Mouse (Mus musculus) layer of hippocampus, adult 2 months (tissue): Measurements from ENCODE around the gene Erich6b. TPM values are rescaled to one million over a fixed set of nuclear protein-coding genes. Genes with fewer than 3 reads are reported as not detected.

Experiments used
- DNase-seq, 2 experiments: peaks; one replicate each; pipeline ENCODE4 v3.0.0; 2022; ENCODE audit warnings: low spot score in 2 of 2
- H3K27ac ChIP-seq: fragments of 200-600 bp; 2 replicates; pipeline ENCODE4 v1.8.1; 2022
- H3K4me3 ChIP-seq: fragments of 200-600 bp; 2 replicates; pipeline ENCODE4 v1.8.1; 2022; ENCODE audit warnings: mild to moderate bottlenecking
- CTCF ChIP-seq: fragments of 200-600 bp; conservative IDR thresholded peaks from 2 replicates; pipeline ENCODE4 v1.8.1; 2022; ENCODE audit warnings: antibody characterized with exemption, mild to moderate bottlenecking, moderate library complexity
- long read RNA-seq, 2 experiments: library from polyadenylated mRNA; stranded (forward); transcript quantifications; one replicate each; pipeline ENCODE4 v2.0.0; 2021; ENCODE audit warnings: borderline mapping rate in 2 of 2
- total RNA-seq, 2 experiments: library from RNA; stranded (reverse); gene quantifications; 2 replicates each; pipeline ENCODE4 v1.2.3; 2021

Gene Erich6b
- total RNA-seq: not detected
- long read RNA-seq, experiment 1: 0 reads
- long read RNA-seq, experiment 2: 0 reads

DNA sequence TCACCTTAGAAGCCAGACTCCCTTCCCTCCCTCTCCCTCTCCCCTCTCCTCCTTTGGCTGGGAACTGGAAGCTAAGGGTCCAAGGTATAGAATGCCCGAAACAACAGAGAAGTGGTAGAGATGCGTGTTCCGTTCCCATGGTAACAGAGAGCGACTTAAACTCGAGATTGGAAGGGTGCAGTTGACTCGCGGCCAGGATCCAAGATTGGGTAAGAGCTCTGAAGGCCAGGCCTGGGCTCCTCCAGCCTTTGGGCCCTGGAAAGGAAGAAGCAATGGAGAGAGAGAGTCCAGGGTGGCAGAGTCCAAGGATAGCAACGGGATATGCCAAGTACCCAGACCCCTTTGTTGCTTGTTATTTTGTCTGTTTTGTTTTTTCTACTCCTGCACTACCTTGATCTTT is at the start of gene Erich6b:
TSS of gene Erich6b (plus strand) at position 180 of the 400 bp plus-strand sequence.
- H3K27ac ChIP-seq: no peak within 1 kb of the TSS
- TF ChIP-seq CTCF: no peak
- no peak for DNase-seq
- no peak within 1 kb of the TSS for H3K4me3 ChIP-seq

DNA sequence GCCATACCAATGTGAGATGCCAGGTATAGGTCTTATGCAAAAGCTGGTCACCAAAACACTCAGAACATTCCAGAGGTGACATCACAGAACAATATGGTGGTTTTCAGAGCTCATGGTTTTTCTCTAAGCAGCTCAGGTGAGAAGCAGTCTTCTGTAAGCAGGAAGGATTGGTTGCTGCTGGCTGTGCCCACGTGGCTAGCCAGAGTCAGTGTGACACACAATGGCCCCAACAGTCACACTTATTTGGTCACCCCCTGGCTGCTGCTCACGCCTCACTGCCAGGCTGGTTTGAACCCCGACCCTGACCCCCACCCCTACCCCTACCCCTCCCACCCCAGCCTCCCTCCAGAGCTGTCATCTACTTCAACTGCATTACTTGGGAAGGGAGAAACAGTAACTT is 49.1 kb upstream of the Erich6b start, which contains the start of gene Spert:
TSS of gene Spert (minus strand) at position 139 of the 400 bp plus-strand sequence.
- DNase-seq: no peak
- Histone ChIP-seq H3K4me3 (no peak within 1 kb of the TSS), H3K27ac (no peak within 1 kb of the TSS)
- TF ChIP-seq CTCF: no peak

DNA sequence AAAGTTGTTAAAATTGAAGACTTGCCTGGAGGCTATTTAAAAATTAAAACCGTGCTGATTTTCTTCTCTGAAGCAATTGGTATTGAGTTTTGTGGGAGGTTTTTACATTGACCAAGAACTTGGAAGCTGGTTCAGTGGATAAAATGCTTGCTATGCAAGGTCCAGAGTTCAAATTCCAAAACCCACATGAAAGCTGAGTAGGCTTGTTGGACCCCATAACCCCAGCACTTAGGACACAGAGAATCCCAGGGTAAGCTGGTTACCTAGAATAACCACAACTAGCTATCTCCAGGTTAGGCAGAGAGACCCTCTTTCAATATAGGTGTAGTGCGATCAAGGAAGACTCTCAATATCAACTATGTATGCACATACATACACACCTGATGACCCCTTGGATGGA is 32.9 kb upstream of the Erich6b start:
- H3K27ac ChIP-seq: no peak overlapping the region
- no peak for DNase-seq
- no peak overlapping the region for H3K4me3 ChIP-seq
- TF ChIP-seq CTCF: no peak

DNA sequence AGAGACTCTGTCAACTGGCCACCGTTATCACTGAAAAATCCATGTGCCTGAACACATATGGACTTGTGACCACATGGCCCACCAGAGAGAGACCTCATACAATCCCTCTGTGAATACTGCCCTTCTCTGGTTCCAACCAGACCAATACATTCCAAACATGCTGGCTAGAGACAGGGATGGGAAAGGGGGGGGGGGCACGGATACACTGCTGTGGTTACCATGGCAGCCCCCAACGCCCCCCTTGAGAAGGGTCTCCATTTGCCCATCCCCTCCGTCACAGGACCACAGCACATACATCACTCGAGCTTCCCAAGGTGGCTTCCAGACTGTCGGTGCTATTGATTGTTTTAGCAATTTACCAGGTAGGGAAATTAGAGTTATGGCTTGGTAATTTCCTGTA is 25.7 kb upstream of the Erich6b start:
- Histone ChIP-seq H3K27ac (no peak overlapping the region), H3K4me3 (no peak overlapping the region)
- no peak for DNase-seq
- no peak for TF ChIP-seq CTCF

DNA sequence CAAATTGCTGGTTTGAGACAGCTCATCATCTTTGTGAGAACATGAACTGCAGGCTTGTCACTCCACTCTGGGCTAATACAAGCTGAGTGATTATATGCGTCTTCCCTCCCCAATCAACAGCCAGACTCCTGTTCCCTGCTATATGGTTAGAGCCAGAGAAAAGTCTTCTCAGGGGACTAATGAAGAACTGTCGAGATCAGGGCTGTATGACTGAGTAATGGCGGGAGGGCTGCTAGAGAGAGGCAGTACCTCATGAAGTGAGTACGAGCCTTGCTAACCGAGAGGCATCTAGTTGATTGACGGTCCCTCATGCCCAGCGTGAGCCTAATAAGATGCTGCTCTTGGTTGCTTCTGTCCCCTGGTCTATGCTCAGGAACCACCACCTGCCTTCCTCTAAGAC is 19.1 kb upstream of the Erich6b start:
- no peak overlapping the region for H3K4me3 ChIP-seq
- H3K27ac ChIP-seq: no peak overlapping the region
- no peak for TF ChIP-seq CTCF
- DNase-seq: no peak

DNA sequence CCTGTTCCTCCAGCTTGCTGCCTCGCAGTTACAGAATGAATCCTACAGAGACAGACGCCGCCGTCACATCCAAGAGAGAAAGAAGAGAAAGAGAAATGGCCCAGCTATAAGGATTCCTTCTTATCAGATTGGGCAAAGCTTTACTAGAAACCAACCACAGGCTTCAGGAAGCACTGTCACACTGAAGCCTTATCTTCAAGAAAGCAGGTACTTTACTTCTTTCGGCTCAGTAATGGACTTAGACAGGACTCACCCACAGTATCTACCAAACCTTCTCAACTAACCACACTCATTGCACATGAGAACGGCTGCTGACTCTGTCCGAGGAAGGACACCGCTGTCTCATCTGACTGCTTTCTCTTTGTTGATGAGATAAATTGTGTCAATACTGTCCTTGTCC is 13.2 kb upstream of the Erich6b start:
- TF ChIP-seq CTCF: no peak
- H3K4me3 ChIP-seq: no peak overlapping the region
- H3K27ac ChIP-seq: no peak overlapping the region
- no peak for DNase-seq

DNA sequence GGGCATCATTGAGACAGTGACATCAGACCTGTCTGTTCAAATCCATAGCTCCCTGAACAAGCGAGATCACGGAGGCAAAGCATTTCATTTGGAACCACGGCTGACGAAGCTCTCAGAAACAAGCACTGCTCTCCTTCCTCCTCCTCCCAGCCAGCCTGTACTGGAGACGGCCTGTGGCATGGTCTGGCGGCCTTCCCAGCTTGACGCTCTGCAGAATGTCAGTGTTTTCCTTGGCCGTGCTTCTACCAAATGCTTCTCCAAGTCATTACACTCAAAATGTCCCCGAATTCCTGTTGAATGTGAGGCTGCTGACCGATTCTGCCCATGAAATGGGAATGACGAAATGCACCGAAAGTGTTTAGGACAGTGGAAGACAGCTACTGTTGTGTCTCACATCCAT is 6.7 kb upstream of the Erich6b start:
- no peak overlapping the region for H3K27ac ChIP-seq
- DNase-seq: peak in 1 of 2 experiments; percentile 32
- H3K4me3 ChIP-seq: no peak overlapping the region
- TF ChIP-seq CTCF: no peak

DNA sequence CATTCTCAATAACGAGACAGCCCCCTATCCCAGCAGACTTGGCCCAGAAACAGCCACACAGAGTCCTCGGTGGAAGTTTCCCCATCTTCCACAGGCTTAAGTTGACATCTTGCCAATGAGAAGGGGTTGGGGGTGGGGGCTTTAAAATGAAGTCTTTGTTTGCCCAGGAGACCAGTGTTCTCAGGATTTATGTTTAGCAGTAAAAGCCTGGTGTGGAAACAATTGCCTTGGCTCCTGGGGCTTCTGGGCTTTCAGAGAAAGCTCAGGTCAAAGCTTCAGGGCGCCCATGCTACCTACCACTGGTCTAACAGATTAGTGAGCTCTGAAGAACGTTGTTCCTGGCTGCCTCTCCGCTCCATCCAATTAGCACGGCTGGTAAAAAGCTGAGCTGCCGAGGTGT is 6.0 kb upstream of the Erich6b start:
- no peak overlapping the region for H3K27ac ChIP-seq
- TF ChIP-seq CTCF: no peak
- H3K4me3 ChIP-seq: no peak overlapping the region
- DNase-seq: no peak

DNA sequence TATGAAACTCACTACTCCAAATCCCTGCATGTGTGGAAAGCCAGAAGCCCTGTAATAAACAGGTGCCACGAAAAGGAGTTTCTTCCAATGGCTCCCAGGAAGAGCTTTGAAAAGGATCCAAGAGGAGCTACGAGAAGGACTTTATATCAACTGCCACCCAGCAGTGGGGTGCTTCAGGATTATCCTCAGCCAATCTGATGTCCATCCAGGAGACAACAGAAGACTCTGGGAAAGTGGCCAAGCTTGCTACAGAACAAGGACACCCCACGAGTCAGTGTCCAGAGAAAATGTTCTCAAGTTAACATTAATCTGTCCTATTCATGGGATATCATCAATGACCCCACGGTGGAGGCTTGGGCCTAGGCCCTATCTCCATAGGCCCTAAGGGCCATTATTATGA is 4.4 kb upstream of the Erich6b start:
- TF ChIP-seq CTCF: no peak
- Histone ChIP-seq H3K27ac (no peak overlapping the region), H3K4me3 (no peak overlapping the region)
- DNase-seq: no peak

DNA sequence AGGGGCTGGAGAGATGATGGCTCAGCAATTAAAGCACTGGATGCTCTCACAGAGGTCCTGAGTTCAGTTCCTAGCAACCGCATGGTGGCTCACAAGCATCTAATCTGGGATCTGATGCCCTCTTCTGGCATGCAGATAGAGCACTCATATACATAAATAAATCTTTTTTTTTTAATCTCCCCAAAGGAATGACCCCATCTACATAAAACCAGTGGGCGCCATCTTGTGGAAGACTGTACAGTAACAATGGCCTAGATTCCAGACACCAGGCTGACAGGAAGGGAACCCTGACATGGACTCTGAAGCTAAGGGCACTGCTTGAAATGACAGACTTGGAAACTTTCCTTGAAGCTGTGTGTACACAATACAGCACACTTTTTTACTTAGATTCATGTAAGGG is 1.2 kb upstream of the Erich6b start:
- no peak overlapping the region for H3K4me3 ChIP-seq
- DNase-seq: peak in 1 of 2 experiments; percentile 15
- peak; percentile 66 for TF ChIP-seq CTCF
- no peak overlapping the region for H3K27ac ChIP-seq

DNA sequence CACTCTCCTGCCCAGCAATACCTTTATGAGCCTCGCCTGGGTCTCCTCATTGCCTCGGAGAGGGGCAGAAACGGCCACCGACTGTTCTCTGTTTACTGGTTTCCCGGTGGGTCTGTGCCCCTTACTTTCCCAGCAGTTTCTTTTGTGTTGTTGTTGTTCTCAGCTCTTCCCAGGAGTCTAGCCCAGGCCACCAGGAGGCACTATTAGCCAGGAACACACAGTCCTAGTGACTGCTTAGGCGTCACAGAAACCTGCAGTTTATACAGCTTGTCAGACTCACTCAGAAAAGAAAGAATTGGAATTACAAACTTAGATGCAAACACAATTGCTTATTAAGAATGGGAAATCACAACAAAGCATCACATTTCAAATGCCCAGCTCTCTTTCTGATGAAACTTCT is 690 bp upstream of the Erich6b start:
- Histone ChIP-seq H3K4me3 (no peak overlapping the region), H3K27ac (no peak overlapping the region)
- TF ChIP-seq CTCF: peak; percentile 52
- DNase-seq: no peak

DNA sequence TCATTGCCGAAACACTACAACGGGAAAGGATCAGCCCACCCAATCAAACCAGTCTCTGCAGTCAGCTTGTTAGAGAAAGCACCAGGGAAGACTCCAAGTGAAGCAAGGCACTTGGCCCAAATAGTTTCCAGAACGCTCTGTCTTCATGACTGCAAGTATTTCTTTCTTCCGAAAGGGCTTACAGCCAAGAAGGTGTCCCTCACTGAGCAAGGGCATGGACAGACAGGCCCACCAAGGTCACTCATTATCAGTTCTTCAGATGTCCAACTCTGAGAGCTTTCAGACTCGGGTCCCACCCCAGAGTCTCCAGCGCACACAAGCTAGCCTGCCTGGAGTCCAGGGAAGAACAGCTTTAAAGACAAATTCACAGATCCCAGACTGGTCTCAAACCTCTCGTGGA is 3.4 kb downstream of the Erich6b start:
- no peak for TF ChIP-seq CTCF
- Histone ChIP-seq H3K27ac (no peak overlapping the region), H3K4me3 (no peak overlapping the region)
- no peak for DNase-seq

DNA sequence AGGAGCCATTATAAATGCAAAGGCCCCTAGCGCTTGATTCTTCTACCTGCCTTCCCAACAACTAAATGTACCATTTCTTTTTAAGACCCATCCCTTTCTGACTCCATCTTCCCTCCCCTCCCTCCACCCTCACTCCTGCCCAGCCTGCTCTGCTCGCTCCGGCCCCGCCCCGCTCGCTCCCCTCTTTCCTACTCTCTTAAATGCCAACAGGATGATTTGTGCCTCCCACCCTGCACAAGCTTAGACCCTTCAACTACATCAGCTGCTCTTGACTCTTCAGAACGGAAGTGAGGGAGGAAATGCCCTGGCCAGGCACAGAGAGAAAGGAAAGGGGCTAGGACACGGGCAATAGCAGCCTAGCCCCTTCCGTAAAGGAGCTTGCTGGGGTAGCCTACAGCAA is 4.0 kb downstream of the Erich6b start:
- H3K27ac ChIP-seq: no peak overlapping the region
- H3K4me3 ChIP-seq: no peak overlapping the region
- no peak for TF ChIP-seq CTCF
- no peak for DNase-seq

DNA sequence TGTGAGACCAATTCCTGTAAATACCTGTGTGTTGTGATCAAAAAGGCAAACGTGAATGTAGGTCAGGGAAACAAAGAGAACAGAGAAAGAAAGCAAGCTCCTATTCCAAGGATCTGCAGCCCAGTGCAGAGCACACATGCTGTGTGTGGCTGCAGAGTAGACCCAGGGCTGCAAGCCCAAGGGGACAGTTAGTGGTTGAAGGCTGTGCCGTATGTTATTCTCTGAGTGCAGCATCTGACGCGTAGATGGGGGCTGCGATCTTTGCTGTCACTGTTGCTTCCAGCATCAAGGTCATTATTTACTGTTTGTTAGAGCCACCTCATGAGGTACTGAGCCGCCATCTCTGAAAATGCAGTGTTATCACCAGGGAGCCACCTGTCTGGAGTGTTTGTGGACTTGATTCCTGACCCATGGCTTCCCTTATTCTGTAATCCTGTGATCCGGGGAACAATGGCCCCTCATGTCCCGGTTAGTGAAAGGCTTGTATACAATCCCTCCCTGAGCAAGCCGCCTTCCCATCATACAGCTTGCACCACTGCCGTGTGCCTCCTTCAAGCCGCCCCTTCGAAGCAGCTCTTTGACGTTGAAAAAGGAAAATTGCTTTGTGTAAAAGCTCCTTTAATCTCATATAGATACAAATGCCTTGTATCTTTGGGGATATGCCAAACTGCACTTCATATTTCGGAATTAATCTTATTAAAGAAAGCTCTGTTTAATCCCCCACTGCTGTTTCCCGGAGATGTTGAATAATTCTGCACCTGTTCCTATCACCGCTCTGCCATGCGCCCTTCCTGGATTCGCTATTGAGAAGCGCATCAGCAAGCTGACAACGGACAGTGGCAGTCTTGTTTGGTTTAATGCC is 5.1 kb downstream of the Erich6b start:
- Histone ChIP-seq H3K27ac (no peak overlapping the region), H3K4me3 (no peak overlapping the region)
- TF ChIP-seq CTCF: no peak
- no peak for DNase-seq
